Mouse (Mus musculus) C2C12 (cell line): ENCODE results near the gene Sdk1.

Experiments used
- CTCF ChIP-seq: IDR thresholded peaks from one replicate; pipeline ENCODE4 v1.5.1; 2011; ENCODE audit not compliant: control insufficient read depth, insufficient read depth, insufficient read length
- MAX ChIP-seq: IDR thresholded peaks from one replicate; pipeline ENCODE4 v1.6.1; 2011; ENCODE audit warnings: mild to moderate bottlenecking, control low read depth
- MYOD1 ChIP-seq: IDR thresholded peaks from one replicate; pipeline ENCODE4 v1.6.1; 2011; ENCODE audit warnings: low read depth; ENCODE audit not compliant: control insufficient read depth, insufficient read length
- MYOG ChIP-seq: IDR thresholded peaks from one replicate; pipeline ENCODE4 v1.6.1; 2011; ENCODE audit not compliant: control insufficient read depth, insufficient read length; ENCODE audit errors: extremely low read depth
- USF1 ChIP-seq: IDR thresholded peaks from one replicate; pipeline ENCODE4 v1.6.1; 2011; ENCODE audit warnings: low read depth, mild to moderate bottlenecking, control low read depth, moderate library complexity

- TF ChIP-seq CTCF: no peak
- no peak for TF ChIP-seq MYOG
- TF ChIP-seq MYOD1: no peak
- no peak for TF ChIP-seq USF1
- no peak for TF ChIP-seq MAX
These were observed 186.8 kb downstream of the Sdk1 start for GRCm38 (mm10) chr5:141428132-141428531.
